Mouse (Mus musculus): ENCODE results near the gene Socs5. TPM values are rescaled to one million over a fixed set of nuclear protein-coding genes. Genes with fewer than 3 reads are reported as not detected.

Gene Socs5
- polyA plus RNA-seq, 1 experiment from 2014 or later: 20.1 TPM

DNA sequence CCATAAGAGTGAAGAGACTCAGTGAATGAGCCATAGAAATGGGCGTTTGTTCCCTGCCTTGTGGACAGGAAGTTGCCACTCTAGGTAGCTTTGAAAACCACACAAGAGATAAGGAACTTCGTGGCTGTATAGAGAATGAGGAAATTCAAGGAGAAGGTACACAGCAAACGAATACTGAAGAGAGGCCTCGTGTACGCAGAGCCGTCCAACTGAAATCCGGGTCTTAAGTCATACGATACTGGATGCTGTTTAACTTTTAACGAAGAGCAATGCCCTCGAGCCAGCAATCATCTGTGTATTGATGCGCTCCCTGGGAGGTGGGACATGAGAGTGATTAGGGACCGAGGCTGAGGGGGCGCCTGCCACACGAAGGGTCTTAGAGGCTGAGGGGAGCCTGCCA, 35.7 kb downstream of the Socs5 start:
- Histone ChIP-seq H3K4me1 (ENCODE audit: control insufficient read depth, insufficient read depth, low read length) (no peaks in the 10 kb centered on the region), H3K27me3 (ENCODE audit: control insufficient read depth, insufficient read depth, low read length) (no peaks in the 10 kb centered on the region), H3K9me3 (ENCODE audit: control insufficient read depth, low read length) (no peaks in the 10 kb centered on the region), H3K4me3 (replicated peaks; ENCODE audit: low read depth, low read length) (no peak overlapping the region), H3K36me3 (ENCODE audit: control insufficient read depth, insufficient read depth, low read length) (no peaks in the 10 kb centered on the region), H3K9ac (replicated peaks; ENCODE audit: low read length) (no peak overlapping the region), H3K4me2 (ENCODE audit: low read length) (no peak overlapping the region), H3K27ac (replicated peaks; ENCODE audit: low read depth, low read length) (no peak overlapping the region)
- 81% methylated on average over 14 of the region's 14 CpGs for WGBS
- DNase-seq (no peak), ATAC-seq (ENCODE audit: low FRiP score, low TSS enrichment) (no peak)

DNA sequence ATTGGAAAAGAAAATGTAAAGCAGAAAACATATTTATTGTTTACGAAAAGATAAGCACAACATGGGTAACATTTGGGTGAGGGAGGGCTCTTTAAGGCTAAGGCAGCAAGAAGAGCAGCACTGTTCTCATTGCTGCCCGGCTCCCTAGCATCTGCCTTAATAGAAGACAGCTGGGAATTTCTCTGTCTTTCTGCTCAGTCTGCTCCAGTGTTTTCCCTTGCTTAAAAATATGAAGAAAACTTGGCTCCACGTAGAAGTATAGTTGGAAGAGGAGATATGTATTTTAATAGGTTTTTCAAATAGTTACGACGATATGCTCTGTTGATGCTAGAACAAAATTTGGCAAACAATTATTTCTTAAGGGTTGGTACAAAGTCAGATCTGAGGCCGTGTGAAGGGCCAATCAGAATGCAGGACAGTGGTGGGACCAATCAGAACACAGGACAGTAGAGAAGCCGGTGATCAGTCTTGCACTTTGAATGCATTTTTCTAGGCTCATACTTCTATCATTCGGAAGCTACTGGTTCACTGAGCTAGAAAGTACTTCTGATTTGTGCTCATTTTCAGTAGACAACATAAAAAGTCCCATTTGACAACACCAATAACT, 39.0 kb downstream of the Socs5 start:
- H3K27me3 ChIP-seq (ENCODE audit: control insufficient read depth, insufficient read depth, low read length): no peaks in the 10 kb centered on the region
- 86% methylated on average over 8 of the region's 8 CpGs for WGBS
- H3K27ac ChIP-seq (replicated peaks; ENCODE audit: low read depth, low read length): no peak overlapping the region
- H3K4me1 ChIP-seq (ENCODE audit: control insufficient read depth, insufficient read depth, low read length): no peaks in the 10 kb centered on the region
- no peaks in the 10 kb centered on the region for H3K36me3 ChIP-seq (ENCODE audit: control insufficient read depth, insufficient read depth, low read length)
- H3K4me3 ChIP-seq (replicated peaks; ENCODE audit: low read depth, low read length): no peak overlapping the region
- DNase-seq: no peak
- no peak overlapping the region for H3K9ac ChIP-seq (replicated peaks; ENCODE audit: low read length)
- ATAC-seq (ENCODE audit: low FRiP score, low TSS enrichment): no peak
- no peaks in the 10 kb centered on the region for H3K9me3 ChIP-seq (ENCODE audit: control insufficient read depth, low read length)
- no peak overlapping the region for H3K4me2 ChIP-seq (ENCODE audit: low read length)

DNA sequence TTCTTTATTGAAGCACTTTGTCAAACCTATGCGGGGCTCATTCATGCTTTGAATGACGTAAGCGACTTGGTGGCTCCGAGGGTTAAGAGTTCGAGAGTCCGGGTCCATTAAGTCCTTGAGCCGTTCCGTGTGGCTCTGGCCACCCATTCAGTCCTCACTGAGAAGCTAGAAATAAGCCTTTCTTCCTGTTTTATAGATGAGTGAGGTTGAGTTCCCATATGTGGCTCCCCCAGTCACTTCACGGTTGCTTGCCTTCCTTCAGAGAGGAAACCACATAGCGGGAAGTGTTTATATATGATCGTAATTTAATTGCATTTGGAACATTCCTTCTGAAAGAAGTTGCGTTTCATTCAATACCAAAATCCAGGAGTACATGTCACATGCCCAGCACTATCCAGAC, 42.3 kb downstream of the Socs5 start:
- no peaks in the 10 kb centered on the region for H3K27me3 ChIP-seq (ENCODE audit: control insufficient read depth, insufficient read depth, low read length)
- no peak overlapping the region for H3K27ac ChIP-seq (replicated peaks; ENCODE audit: low read depth, low read length)
- H3K36me3 ChIP-seq (ENCODE audit: control insufficient read depth, insufficient read depth, low read length): no peaks in the 10 kb centered on the region
- DNase-seq (no peak), ATAC-seq (ENCODE audit: low FRiP score, low TSS enrichment) (no peak)
- 93% methylated on average over 12 of the region's 12 CpGs for WGBS
- no peak overlapping the region for H3K4me3 ChIP-seq (replicated peaks; ENCODE audit: low read depth, low read length)
- no peaks in the 10 kb centered on the region for H3K4me1 ChIP-seq (ENCODE audit: control insufficient read depth, insufficient read depth, low read length)
- no peaks in the 10 kb centered on the region for H3K9me3 ChIP-seq (ENCODE audit: control insufficient read depth, low read length)
- no peak overlapping the region for H3K9ac ChIP-seq (replicated peaks; ENCODE audit: low read length)
- no peak overlapping the region for H3K4me2 ChIP-seq (ENCODE audit: low read length)

DNA sequence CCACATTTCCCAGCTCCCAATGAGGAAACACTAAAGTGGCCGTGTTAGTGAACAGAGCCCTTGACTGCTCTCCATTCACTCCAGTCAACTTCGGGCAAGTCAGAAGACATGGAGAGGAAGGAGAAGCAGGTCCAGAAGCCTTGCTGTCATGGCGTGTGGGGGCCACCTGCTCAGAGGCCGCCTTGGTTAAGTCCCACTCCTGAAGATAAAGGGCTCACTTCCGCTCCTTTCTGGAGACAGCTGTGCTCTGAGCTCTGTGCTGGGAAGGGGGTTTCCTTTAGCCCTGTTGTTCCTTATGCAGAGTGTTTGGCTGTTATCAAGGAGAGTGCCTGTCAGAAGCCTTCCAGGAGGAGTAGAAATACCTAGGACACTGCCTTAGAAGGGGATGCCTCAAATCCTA, 45.5 kb downstream of the Socs5 start:
- H3K36me3 ChIP-seq (ENCODE audit: control insufficient read depth, insufficient read depth, low read length): no peaks in the 10 kb centered on the region
- H3K27ac ChIP-seq (replicated peaks; ENCODE audit: low read depth, low read length): no peak overlapping the region
- DNase-seq (no peak), ATAC-seq (ENCODE audit: low FRiP score, low TSS enrichment) (no peak)
- H3K4me1 ChIP-seq (ENCODE audit: control insufficient read depth, insufficient read depth, low read length): no peaks in the 10 kb centered on the region
- no peak overlapping the region for H3K4me2 ChIP-seq (ENCODE audit: low read length)
- H3K27me3 ChIP-seq (ENCODE audit: control insufficient read depth, insufficient read depth, low read length): no peaks in the 10 kb centered on the region
- WGBS: 54% methylated on average over 5 of the region's 5 CpGs
- no peak overlapping the region for H3K9ac ChIP-seq (replicated peaks; ENCODE audit: low read length)
- H3K9me3 ChIP-seq (ENCODE audit: control insufficient read depth, low read length): no peaks in the 10 kb centered on the region
- H3K4me3 ChIP-seq (replicated peaks; ENCODE audit: low read depth, low read length): no peak overlapping the region

DNA sequence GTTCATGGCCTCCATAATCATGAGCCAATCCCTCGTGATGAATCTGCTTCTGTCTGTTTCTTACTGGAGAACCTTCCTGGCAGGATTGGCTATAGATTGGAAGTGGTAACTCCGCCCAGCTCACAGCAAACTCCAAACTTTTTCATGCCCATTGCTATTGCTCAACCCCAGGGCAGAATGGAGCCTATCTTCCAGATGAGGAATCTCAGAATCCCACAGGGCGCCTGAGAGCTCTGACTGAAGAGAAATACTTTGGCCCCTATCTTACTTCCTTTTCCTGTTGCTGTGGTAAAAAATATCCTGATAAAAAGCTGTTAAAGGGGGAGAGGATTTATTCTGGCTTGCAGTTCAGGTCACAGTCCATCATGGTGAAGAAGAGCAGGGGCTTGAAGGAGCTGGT, 48.2 kb downstream of the Socs5 start:
- 86% methylated on average over 3 of the region's 3 CpGs for WGBS
- H3K36me3 ChIP-seq (ENCODE audit: control insufficient read depth, insufficient read depth, low read length): no peaks in the 10 kb centered on the region
- ATAC-seq (ENCODE audit: low FRiP score, low TSS enrichment) (no peak), DNase-seq (no peak)
- H3K27ac ChIP-seq (replicated peaks; ENCODE audit: low read depth, low read length): no peak overlapping the region
- no peaks in the 10 kb centered on the region for H3K4me1 ChIP-seq (ENCODE audit: control insufficient read depth, insufficient read depth, low read length)
- no peak overlapping the region for H3K4me2 ChIP-seq (ENCODE audit: low read length)
- H3K9me3 ChIP-seq (ENCODE audit: control insufficient read depth, low read length): no peaks in the 10 kb centered on the region
- no peak overlapping the region for H3K4me3 ChIP-seq (replicated peaks; ENCODE audit: low read depth, low read length)
- no peaks in the 10 kb centered on the region for H3K27me3 ChIP-seq (ENCODE audit: control insufficient read depth, insufficient read depth, low read length)
- H3K9ac ChIP-seq (replicated peaks; ENCODE audit: low read length): no peak overlapping the region

DNA sequence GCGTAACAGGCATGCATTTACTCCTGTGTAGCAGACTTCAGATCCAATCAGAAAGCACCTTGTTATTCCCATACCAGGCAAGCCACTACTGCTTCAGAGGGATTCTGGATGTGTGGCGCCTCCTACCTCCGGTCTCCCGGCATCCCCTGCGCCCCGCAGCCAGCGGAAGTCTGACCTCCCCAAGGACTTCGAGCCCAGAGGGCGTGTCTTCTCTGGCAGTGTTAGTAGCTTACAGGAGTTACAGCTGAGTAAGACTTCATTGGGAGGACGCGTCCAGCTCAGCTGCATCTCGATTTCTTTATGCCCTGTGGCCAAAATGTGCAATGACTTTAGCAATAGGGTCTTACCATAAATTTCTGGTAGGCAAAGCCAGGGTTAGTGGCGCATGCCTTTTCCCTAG, 50.3 kb downstream of the Socs5 start:
- DNase-seq: no peak
- ATAC-seq (ENCODE audit: low FRiP score, low TSS enrichment): no peak
- Histone ChIP-seq H3K4me2 (ENCODE audit: low read length) (no peak overlapping the region), H3K27ac (replicated peaks; ENCODE audit: low read depth, low read length) (no peak overlapping the region), H3K9me3 (ENCODE audit: control insufficient read depth, low read length) (no peaks in the 10 kb centered on the region), H3K4me3 (replicated peaks; ENCODE audit: low read depth, low read length) (no peak overlapping the region), H3K9ac (replicated peaks; ENCODE audit: low read length) (no peak overlapping the region), H3K4me1 (ENCODE audit: control insufficient read depth, insufficient read depth, low read length) (no peaks in the 10 kb centered on the region), H3K36me3 (ENCODE audit: control insufficient read depth, insufficient read depth, low read length) (no peaks in the 10 kb centered on the region), H3K27me3 (ENCODE audit: control insufficient read depth, insufficient read depth, low read length) (no peaks in the 10 kb centered on the region)
- WGBS: 68% methylated on average over 13 of the region's 13 CpGs

DNA sequence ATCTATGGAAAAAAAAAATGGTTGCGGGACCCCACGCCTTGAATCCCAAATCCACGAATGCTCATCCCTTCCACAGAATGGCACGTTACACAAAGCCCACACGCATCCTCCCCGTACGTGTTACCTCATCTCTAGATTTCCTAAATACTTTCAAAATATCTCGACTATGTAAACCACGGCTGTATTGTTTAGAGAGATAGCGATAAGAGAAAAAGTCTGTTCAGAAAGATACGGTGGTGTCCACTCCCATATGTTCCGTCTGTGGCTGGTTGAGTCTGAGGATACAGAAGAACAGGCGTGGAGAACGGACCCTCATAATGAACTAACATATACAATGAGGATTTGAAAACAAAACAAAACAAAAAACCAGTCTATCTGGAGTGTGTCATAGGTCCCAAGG, 51.1 kb downstream of the Socs5 start:
- H3K27ac ChIP-seq (replicated peaks; ENCODE audit: low read depth, low read length): no peak overlapping the region
- H3K4me2 ChIP-seq (ENCODE audit: low read length): no peak overlapping the region
- no peaks in the 10 kb centered on the region for H3K9me3 ChIP-seq (ENCODE audit: control insufficient read depth, low read length)
- 95% methylated on average over 14 of the region's 14 CpGs for WGBS
- H3K27me3 ChIP-seq (ENCODE audit: control insufficient read depth, insufficient read depth, low read length): no peaks in the 10 kb centered on the region
- no peak overlapping the region for H3K4me3 ChIP-seq (replicated peaks; ENCODE audit: low read depth, low read length)
- no peaks in the 10 kb centered on the region for H3K4me1 ChIP-seq (ENCODE audit: control insufficient read depth, insufficient read depth, low read length)
- ATAC-seq (ENCODE audit: low FRiP score, low TSS enrichment) (no peak), DNase-seq (no peak)
- H3K9ac ChIP-seq (replicated peaks; ENCODE audit: low read length): no peak overlapping the region
- H3K36me3 ChIP-seq (ENCODE audit: control insufficient read depth, insufficient read depth, low read length): no peaks in the 10 kb centered on the region

DNA sequence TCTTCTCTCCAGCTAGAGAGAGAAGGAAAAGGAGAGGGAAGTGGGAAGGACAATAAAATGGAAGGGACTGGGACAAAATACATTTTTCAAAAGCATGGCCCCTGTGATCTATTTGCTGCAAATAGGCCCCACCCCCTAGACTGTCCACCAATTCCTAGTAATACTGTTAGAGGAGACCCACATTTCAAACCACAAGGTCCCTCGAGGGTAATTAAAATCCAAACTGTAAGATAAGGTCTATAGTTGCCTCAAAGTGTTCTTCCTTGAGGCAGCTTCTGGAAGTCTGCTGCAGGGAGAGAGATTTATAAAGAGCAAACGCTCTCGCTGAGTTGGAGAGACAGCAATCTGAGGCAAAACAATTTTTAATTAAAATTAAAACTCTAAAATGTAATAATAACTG, 52.8 kb downstream of the Socs5 start:
- Histone ChIP-seq H3K27ac (replicated peaks; ENCODE audit: low read depth, low read length) (no peak overlapping the region), H3K4me2 (ENCODE audit: low read length) (no peak overlapping the region), H3K27me3 (ENCODE audit: control insufficient read depth, insufficient read depth, low read length) (no peaks in the 10 kb centered on the region), H3K9me3 (ENCODE audit: control insufficient read depth, low read length) (no peaks in the 10 kb centered on the region), H3K36me3 (ENCODE audit: control insufficient read depth, insufficient read depth, low read length) (no peaks in the 10 kb centered on the region), H3K9ac (replicated peaks; ENCODE audit: low read length) (no peak overlapping the region), H3K4me3 (replicated peaks; ENCODE audit: low read depth, low read length) (no peak overlapping the region), H3K4me1 (ENCODE audit: control insufficient read depth, insufficient read depth, low read length) (no peaks in the 10 kb centered on the region)
- 82% methylated on average over 3 of the region's 3 CpGs for WGBS
- ATAC-seq (ENCODE audit: low FRiP score, low TSS enrichment): no peak
- DNase-seq: no peak

DNA sequence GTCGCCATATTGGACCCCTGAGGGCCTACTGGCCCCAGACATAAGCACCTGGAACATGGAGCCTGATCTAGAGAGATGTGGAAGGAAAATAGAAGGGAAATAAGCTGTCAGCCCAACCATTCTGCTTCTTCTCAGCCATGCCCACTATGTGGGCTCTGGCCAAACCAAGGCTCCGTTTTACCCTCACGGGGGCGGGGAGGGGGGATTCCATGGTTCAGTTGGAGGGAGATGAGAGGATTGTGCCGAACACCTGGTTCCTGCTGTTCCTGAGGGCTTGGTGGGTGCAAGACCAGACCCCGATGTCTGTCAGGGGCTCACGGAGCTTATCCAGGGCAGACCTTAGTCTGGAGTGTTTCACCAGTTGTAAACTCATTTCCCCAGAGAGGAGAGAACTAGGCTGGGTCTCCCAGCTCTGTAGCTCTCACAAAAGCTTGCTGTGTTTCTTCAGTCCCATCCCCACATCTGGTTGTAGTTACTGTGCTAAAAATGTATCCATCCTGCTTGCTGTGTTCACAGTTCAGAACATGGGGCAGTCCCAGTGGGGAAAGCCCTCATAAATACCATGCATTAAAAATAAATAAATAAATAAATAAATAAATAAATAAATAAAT, 56.9 kb downstream of the Socs5 start:
- Histone ChIP-seq H3K4me3 (replicated peaks; ENCODE audit: low read depth, low read length) (no peak overlapping the region), H3K36me3 (ENCODE audit: control insufficient read depth, insufficient read depth, low read length) (no peaks in the 10 kb centered on the region), H3K9me3 (ENCODE audit: control insufficient read depth, low read length) (no peaks in the 10 kb centered on the region), H3K9ac (replicated peaks; ENCODE audit: low read length) (no peak overlapping the region), H3K4me2 (ENCODE audit: low read length) (no peak overlapping the region), H3K27ac (replicated peaks; ENCODE audit: low read depth, low read length) (no peak overlapping the region), H3K4me1 (ENCODE audit: control insufficient read depth, insufficient read depth, low read length) (no peaks in the 10 kb centered on the region), H3K27me3 (ENCODE audit: control insufficient read depth, insufficient read depth, low read length) (no peaks in the 10 kb centered on the region)
- ATAC-seq (ENCODE audit: low FRiP score, low TSS enrichment): no peak
- WGBS: 90% methylated on average over 7 of the region's 7 CpGs
- no peak for DNase-seq

All from midbrain, embryonic 14.5 days (tissue).